Mouse (Mus musculus) ES-Bruce4 (cell line): ENCODE measurements around the gene Man1c1.

Experiments
- CTCF ChIP-seq: IDR thresholded peaks from one replicate; pipeline ENCODE4 v1.8.1; 2011; ENCODE audit warnings: low read depth, low read length
- EP300 ChIP-seq: IDR thresholded peaks from 2 replicates; pipeline ENCODE4 v1.6.1; 2011; ENCODE audit warnings: low read depth, low read length; ENCODE audit not compliant: insufficient read depth
- POLR2A ChIP-seq: IDR thresholded peaks from one replicate; pipeline ENCODE4 v1.8.1; 2011; ENCODE audit warnings: low read length; ENCODE audit not compliant: insufficient read depth

- TF ChIP-seq EP300: no peak
- TF ChIP-seq POLR2A: no peak
- TF ChIP-seq CTCF: no peak
These were observed 31.8 kb downstream of the Man1c1 start for GRCm38 (mm10) chr4:134672326-134672725.
